Mouse (Mus musculus) stomach, postnatal 0 days (tissue): ENCODE data around the gene Oaz1.

Experiments used
- CTCF ChIP-seq: IDR thresholded peaks from 2 replicates; pipeline ENCODE4 v1.5.1; 2016; ENCODE audit warnings: antibody characterized with exemption, low read depth, mild to moderate bottlenecking, moderate library complexity
- EP300 ChIP-seq: optimal IDR thresholded peaks from 2 replicates; pipeline ENCODE3; 2016; ENCODE audit warnings: antibody characterized with exemption

- no peak for TF ChIP-seq CTCF
- TF ChIP-seq EP300: no peak
Measured at GRCm38 (mm10) chr10:80785963-80786362, 40.5 kb upstream of the Oaz1 start.
